Mouse (Mus musculus): ENCODE measurements at regions not wholly inside any gene's neighbourhood (a gene's known extent, or its start where the extent isn't known, plus 50 kb on each side); places are given as distances from the start of the nearest gene placed in this dataset.

DNA sequence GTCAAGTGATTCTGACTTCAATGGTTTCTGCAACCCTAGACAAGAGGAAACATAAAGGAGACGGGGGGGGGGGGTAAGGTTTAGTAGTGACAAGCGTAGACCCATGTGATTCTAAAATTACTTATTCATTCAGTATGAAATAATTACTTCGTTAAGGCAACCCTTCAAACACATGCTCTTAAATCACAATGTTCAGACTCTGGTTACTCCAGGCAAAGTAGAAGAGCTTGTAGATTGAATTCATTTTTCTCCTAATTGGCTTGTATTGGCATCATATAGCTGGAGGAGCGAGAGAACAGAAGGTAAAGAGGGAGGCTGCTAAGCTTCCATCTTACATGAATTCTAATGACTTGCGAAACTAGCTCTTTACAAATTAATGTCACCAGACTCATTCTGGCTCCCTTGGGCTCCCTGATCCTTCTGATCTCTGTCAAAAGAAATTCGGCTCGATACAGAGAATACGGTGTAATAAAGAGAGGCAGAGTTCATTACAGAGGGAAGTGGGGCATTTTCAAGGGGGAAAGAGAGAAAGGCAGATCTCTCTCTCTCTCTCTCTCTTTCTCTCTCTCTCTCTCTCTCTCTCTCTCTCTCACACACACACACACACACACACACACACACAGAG lies 163.6 kb upstream of the Egfl6 start:
- no peak overlapping the region for H3K27ac ChIP-seq (replicated peaks; ENCODE audit: insufficient read depth, low read depth, low read length)
- WGBS: 83% methylated on average over 8 of the region's 8 CpGs
- H3K36me3 ChIP-seq (ENCODE audit: control insufficient read depth, insufficient read depth, low read length): no peaks in the 10 kb centered on the region
- no peak overlapping the region for H3K9ac ChIP-seq (ENCODE audit: low read depth, low read length)
- no peak for DNase-seq (ENCODE audit: extremely low read depth, low read depth, low spot score)
- H3K79me2 ChIP-seq (ENCODE audit: control insufficient read depth, insufficient read depth, low read length): no peaks in the 10 kb centered on the region
- H3K27me3 ChIP-seq (ENCODE audit: control insufficient read depth, insufficient read depth, low read length): no peaks in the 10 kb centered on the region
- TF ChIP-seq CTCF (IDR thresholded peaks at IDR 0.05; ENCODE audit: low read depth, low read length): no peak
- TF ChIP-seq POLR2A (IDR thresholded peaks at IDR 0.05; ENCODE audit: extremely low read depth, insufficient read depth, low read length): no peak
- H3K4me1 ChIP-seq (ENCODE audit: control insufficient read depth, insufficient read depth, low read length): no peaks in the 10 kb centered on the region
- H3K4me3 ChIP-seq (ENCODE audit: insufficient read depth, low read depth, low read length): no peak overlapping the region

DNA sequence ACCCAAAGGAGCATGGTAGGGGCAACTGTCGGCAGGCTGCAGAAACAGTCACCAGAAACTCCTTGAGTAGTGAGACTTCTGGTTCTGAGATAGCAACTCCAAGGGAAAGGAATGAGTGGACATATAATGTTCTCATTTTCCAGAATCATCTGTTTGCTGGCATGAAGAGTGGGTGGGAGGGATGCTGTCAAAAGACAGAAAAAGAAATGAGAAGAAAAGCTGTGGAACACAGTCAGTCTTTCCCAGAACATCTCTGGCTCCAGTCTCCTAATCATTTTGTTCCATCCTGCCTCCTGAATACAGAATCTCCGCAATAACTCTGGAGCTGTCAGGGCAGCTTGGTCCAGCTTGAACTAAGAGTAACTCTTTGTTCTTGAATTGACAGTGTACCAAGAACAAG lies 145.8 kb upstream of the Egfl6 start:
- H3K79me2 ChIP-seq (ENCODE audit: control insufficient read depth, insufficient read depth, low read length): no peaks in the 10 kb centered on the region
- WGBS: 85% methylated on average over 2 of the region's 2 CpGs
- no peaks in the 10 kb centered on the region for H3K4me1 ChIP-seq (ENCODE audit: control insufficient read depth, insufficient read depth, low read length)
- TF ChIP-seq POLR2A (IDR thresholded peaks at IDR 0.05; ENCODE audit: extremely low read depth, insufficient read depth, low read length): no peak
- TF ChIP-seq CTCF (IDR thresholded peaks at IDR 0.05; ENCODE audit: low read depth, low read length): no peak
- no peak for DNase-seq (ENCODE audit: extremely low read depth, low read depth, low spot score)
- no peak overlapping the region for H3K4me3 ChIP-seq (ENCODE audit: insufficient read depth, low read depth, low read length)
- no peak overlapping the region for H3K27ac ChIP-seq (replicated peaks; ENCODE audit: insufficient read depth, low read depth, low read length)
- no peak overlapping the region for H3K9ac ChIP-seq (ENCODE audit: low read depth, low read length)
- H3K36me3 ChIP-seq (ENCODE audit: control insufficient read depth, insufficient read depth, low read length): no peaks in the 10 kb centered on the region
- H3K27me3 ChIP-seq (ENCODE audit: control insufficient read depth, insufficient read depth, low read length): no peaks in the 10 kb centered on the region

DNA sequence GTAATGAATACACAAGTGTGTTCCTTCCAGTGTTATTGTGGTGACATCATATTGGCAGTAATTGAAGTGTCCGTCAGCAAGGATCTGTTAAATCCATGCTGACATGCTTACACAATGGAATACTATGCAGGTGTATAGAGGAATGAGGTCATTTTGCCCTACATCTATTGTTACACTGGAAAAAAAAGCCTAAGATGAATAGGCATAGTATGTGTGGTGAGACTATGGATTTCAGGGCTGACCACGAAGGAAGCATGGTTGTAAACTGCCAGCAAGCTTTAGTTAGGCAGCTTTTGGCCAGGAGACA lies 143.1 kb upstream of the Egfl6 start:
- Histone ChIP-seq H3K79me2 (ENCODE audit: control insufficient read depth, insufficient read depth, low read length) (no peaks in the 10 kb centered on the region), H3K36me3 (ENCODE audit: control insufficient read depth, insufficient read depth, low read length) (no peaks in the 10 kb centered on the region), H3K27ac (replicated peaks; ENCODE audit: insufficient read depth, low read depth, low read length) (no peak overlapping the region), H3K4me1 (ENCODE audit: control insufficient read depth, insufficient read depth, low read length) (no peaks in the 10 kb centered on the region), H3K27me3 (ENCODE audit: control insufficient read depth, insufficient read depth, low read length) (no peaks in the 10 kb centered on the region), H3K4me3 (ENCODE audit: insufficient read depth, low read depth, low read length) (no peak overlapping the region), H3K9ac (ENCODE audit: low read depth, low read length) (no peak overlapping the region)
- DNase-seq (ENCODE audit: extremely low read depth, low read depth, low spot score): no peak
- TF ChIP-seq CTCF (IDR thresholded peaks at IDR 0.05; ENCODE audit: low read depth, low read length): no peak
- no peak for TF ChIP-seq POLR2A (IDR thresholded peaks at IDR 0.05; ENCODE audit: extremely low read depth, insufficient read depth, low read length)
- WGBS: 89% methylated on average over 2 of the region's 2 CpGs

- H3K27me3 ChIP-seq (ENCODE audit: control insufficient read depth, insufficient read depth, low read length): no peaks in the 10 kb centered on the region
- no peaks in the 10 kb centered on the region for H3K36me3 ChIP-seq (ENCODE audit: control insufficient read depth, insufficient read depth, low read length)
- no peak overlapping the region for H3K27ac ChIP-seq (replicated peaks; ENCODE audit: insufficient read depth, low read depth, low read length)
- no peak overlapping the region for H3K4me3 ChIP-seq (ENCODE audit: insufficient read depth, low read depth, low read length)
- H3K9ac ChIP-seq (ENCODE audit: low read depth, low read length): no peak overlapping the region
- H3K4me1 ChIP-seq (ENCODE audit: control insufficient read depth, insufficient read depth, low read length): no peaks in the 10 kb centered on the region
- 60% methylated on average over 7 of the region's 7 CpGs for WGBS
- DNase-seq (ENCODE audit: extremely low read depth, low read depth, low spot score): no peak
- H3K79me2 ChIP-seq (ENCODE audit: control insufficient read depth, insufficient read depth, low read length): no peaks in the 10 kb centered on the region
- TF ChIP-seq CTCF (IDR thresholded peaks at IDR 0.05; ENCODE audit: low read depth, low read length) (no peak), POLR2A (IDR thresholded peaks at IDR 0.05; ENCODE audit: extremely low read depth, insufficient read depth, low read length) (no peak)
Measured at GRCm38 (mm10) chrX:166727823-166728621, 142.5 kb upstream of the Egfl6 start.

- Histone ChIP-seq H3K79me2 (ENCODE audit: control insufficient read depth, insufficient read depth, low read length) (no peaks in the 10 kb centered on the region), H3K27me3 (ENCODE audit: control insufficient read depth, insufficient read depth, low read length) (no peaks in the 10 kb centered on the region), H3K9ac (ENCODE audit: low read depth, low read length) (no peak overlapping the region), H3K4me1 (ENCODE audit: control insufficient read depth, insufficient read depth, low read length) (no peaks in the 10 kb centered on the region), H3K27ac (replicated peaks; ENCODE audit: insufficient read depth, low read depth, low read length) (no peak overlapping the region), H3K4me3 (ENCODE audit: insufficient read depth, low read depth, low read length) (no peak overlapping the region), H3K36me3 (ENCODE audit: control insufficient read depth, insufficient read depth, low read length) (no peaks in the 10 kb centered on the region)
- no peak for DNase-seq (ENCODE audit: extremely low read depth, low read depth, low spot score)
- 81% methylated on average over 6 of the region's 6 CpGs for WGBS
- TF ChIP-seq CTCF (IDR thresholded peaks at IDR 0.05; ENCODE audit: low read depth, low read length): no peak
- TF ChIP-seq POLR2A (IDR thresholded peaks at IDR 0.05; ENCODE audit: extremely low read depth, insufficient read depth, low read length): no peak
Measured at GRCm38 (mm10) chrX:166725761-166726503, 140.4 kb upstream of the Egfl6 start.
